Mouse (Mus musculus) kidney, postnatal 0 days (tissue): ENCODE results near the gene Dio2. TPM values are rescaled to one million over a fixed set of nuclear protein-coding genes. Genes with fewer than 3 reads are reported as not detected.

Experiments used
- ATAC-seq: fragments of 200-750 bp; cut with Nextera tagmentation; replicated peaks from 2 replicates; pipeline ENCODE4 v1.8.0; 2017; ENCODE audit warnings: low read depth, moderate number of reproducible peaks, moderate TSS enrichment, moderate library complexity; ENCODE audit not compliant: low FRiP score
- DNase-seq: peaks from one replicate; pipeline ENCODE4 v3.0.0-alpha.2; 2016; ENCODE audit warnings: low spot score
- H3K27ac ChIP-seq: fragments of 300-500 bp; sonication (generic); 2 replicates; pipeline ENCODE4 v1.5.1; 2014; ENCODE audit warnings: mild to moderate bottlenecking
- H3K27me3 ChIP-seq: fragments of 300-500 bp; sonication (generic); 2 replicates; pipeline ENCODE4 v1.6.1; 2014; ENCODE audit warnings: low read length, mixed read lengths; ENCODE audit not compliant: insufficient read depth
- H3K36me3 ChIP-seq: fragments of 300-500 bp; sonication (generic); 2 replicates; pipeline ENCODE4 v1.6.1; 2014; ENCODE audit warnings: low read length, mixed read lengths; ENCODE audit not compliant: insufficient read depth
- H3K4me1 ChIP-seq: fragments of 300-500 bp; sonication (generic); replicated peaks from 2 replicates; pipeline ENCODE4 v1.6.1; 2014; ENCODE audit warnings: antibody characterized with exemption, low read length, mixed read lengths; ENCODE audit not compliant: insufficient read depth
- H3K4me2 ChIP-seq: fragments of 300-500 bp; sonication (generic); 2 replicates; pipeline ENCODE4 v1.6.1; 2014; ENCODE audit warnings: mild to moderate bottlenecking, low read length, moderate library complexity, mixed read lengths
- H3K4me3 ChIP-seq: fragments of 300-500 bp; sonication (generic); replicated peaks from 2 replicates; pipeline ENCODE4 v1.5.1; 2014; ENCODE audit warnings: low read depth, low read length
- H3K9ac ChIP-seq: fragments of 300-500 bp; sonication (generic); 2 replicates; pipeline ENCODE4 v1.6.1; 2014; ENCODE audit warnings: low read depth, low read length
- H3K9me3 ChIP-seq: fragments of 300-500 bp; sonication (generic); replicated peaks from 2 replicates; pipeline ENCODE4 v1.6.1; 2016; ENCODE audit warnings: low read length, inconsistent platforms, mixed read lengths
- CTCF ChIP-seq: IDR thresholded peaks from 2 replicates; pipeline ENCODE4 v1.5.1; 2016; ENCODE audit warnings: antibody characterized with exemption, low read depth, mild to moderate bottlenecking, moderate library complexity
- WGBS: fragments of 180-500 bp; shearing (Covaris S2); extraction: QIAGEN DNeasy Blood & Tissue Kit; methylation state at CpG from one replicate; pipeline ENCODE4 v1.1.7; 2014; 5-methylcytosine and 5-hydroxymethylcytosine counted together
- polyA plus RNA-seq: library from polyadenylated mRNA; unstranded; fragments of >200 nt; fragmentation: Nextera tagmentation; extraction: Ambion mirVana; gene quantifications from 2 replicates; pipeline ENCODE4 v1.2.1, GENCODE M21; 2015

The Dio2 gene
- polyA plus RNA-seq: 0.10 and 0.13 TPM in 2 replicates

DNA sequence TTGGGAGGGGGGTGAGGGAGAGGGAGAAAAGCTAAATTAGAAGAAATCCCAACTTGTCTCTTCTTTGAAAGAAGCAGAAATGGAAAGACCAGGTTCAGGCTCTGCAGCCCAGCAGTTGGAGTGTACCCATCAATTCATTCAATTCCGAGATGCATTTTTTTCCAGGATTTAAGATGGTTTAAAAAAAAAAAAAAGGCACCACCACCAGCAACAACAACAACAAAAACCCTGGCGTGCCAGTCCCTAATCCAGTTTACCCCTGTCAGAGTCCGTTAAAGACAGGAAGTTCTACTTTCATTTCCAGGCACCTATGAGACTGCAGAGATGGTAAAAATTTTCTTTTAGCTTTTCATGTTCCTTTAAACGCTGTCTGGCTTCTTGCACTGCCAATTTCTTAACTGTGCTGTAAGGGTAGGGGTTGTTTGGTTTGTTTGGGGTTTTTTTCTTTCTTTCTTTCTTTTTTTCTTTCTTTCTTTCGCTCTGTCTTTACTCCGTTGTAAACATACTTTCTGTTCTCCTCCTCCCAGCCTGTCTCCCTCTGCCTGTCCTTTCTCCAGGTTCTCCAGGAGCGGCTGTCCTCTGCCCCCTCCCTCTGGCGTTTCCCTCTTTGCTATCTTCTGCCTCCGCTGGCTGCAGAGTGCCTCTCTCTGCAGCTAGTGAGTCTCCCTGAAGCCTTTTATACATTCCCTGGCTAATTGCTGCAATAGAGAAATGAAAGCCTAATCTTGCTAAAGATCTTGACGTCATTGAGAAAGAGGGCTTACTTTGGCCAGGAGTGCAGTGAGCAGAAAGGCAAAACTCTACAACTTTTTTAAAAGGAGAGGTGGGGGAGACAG is at the start of gene Dio2:
Gene Dio2 (minus strand): TSS at position 51 of the 836 bp plus-strand sequence.
- peak; percentile 17; the same call in 1 of the 2 replicates for TF ChIP-seq CTCF
- Histone ChIP-seq H3K27ac (no peak within 1 kb of the TSS), H3K4me2 (peak within 1 kb of the TSS; percentile 55), H3K9ac (0 out of 2 replicates have a peak within 1 kb of the TSS, but pooled peaks have one; percentile 10), H3K36me3 (no peaks in the 10 kb centered on the region), H3K4me1 (no peaks in the 10 kb centered on the region), H3K9me3 (no peaks in the 10 kb centered on the region), H3K27me3 (no peaks in the 10 kb centered on the region), H3K4me3 (peak within 1 kb of the TSS; percentile 33)
- ATAC-seq (peak; percentile 33; the same call in 1 of the 2 replicates), DNase-seq (peak; percentile 46)
- WGBS: 14% methylated on average over 10 of the region's 10 CpGs

DNA sequence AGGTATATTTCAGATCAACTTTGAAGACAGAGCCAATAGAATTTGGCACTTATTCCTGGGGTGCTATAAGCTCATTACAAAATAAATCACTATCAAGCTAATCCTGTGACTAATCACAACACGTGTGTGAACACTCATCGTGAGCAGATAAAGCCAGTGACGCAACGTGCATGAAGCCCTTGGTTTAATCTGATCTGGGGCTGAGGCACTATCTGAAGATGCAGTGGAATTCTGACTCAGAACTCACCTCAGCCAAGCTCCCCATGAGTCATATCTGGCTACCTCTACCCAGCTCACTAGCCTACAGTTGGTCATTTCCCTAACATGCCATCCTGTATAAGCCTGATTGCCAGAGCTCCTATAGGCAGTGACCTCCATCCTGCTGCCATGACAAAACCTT is 43.2 kb upstream of the Dio2 start:
- Histone ChIP-seq H3K4me3 (no peak overlapping the region), H3K27me3 (no peaks in the 10 kb centered on the region), H3K9ac (no peak overlapping the region), H3K4me2 (no peak overlapping the region), H3K36me3 (no peaks in the 10 kb centered on the region), H3K9me3 (no peaks in the 10 kb centered on the region), H3K4me1 (no peaks in the 10 kb centered on the region), H3K27ac (no peak overlapping the region)
- 85% methylated on average over 4 of the region's 4 CpGs for WGBS
- ATAC-seq: no peak
- no peak for DNase-seq
- no peak for TF ChIP-seq CTCF

DNA sequence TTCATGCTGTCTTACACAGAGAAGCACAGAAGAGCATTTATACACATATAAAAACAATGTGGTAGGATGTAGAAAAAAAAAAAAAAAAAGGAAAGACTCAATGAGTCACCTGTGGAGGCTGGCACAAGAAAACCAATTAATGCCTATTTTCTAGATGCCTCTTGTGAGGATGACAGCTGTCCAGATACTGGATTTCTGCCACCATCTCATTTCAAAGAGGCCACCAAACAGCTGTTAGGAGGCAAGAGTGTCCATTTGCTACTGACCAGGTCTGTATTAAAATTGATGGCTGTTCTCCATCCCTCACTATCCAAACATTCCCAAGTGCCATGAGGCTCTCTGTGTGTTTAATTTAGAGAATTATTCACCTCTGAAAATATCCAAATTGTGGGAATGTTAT is 6.5 kb upstream of the Dio2 start:
- Histone ChIP-seq H3K36me3 (no peaks in the 10 kb centered on the region), H3K9me3 (no peaks in the 10 kb centered on the region), H3K4me3 (no peak overlapping the region), H3K9ac (no peak overlapping the region), H3K27me3 (no peaks in the 10 kb centered on the region), H3K4me2 (no peak overlapping the region), H3K4me1 (no peaks in the 10 kb centered on the region), H3K27ac (no peak overlapping the region)
- no peak for TF ChIP-seq CTCF
- ATAC-seq: no peak
- DNase-seq: no peak

DNA sequence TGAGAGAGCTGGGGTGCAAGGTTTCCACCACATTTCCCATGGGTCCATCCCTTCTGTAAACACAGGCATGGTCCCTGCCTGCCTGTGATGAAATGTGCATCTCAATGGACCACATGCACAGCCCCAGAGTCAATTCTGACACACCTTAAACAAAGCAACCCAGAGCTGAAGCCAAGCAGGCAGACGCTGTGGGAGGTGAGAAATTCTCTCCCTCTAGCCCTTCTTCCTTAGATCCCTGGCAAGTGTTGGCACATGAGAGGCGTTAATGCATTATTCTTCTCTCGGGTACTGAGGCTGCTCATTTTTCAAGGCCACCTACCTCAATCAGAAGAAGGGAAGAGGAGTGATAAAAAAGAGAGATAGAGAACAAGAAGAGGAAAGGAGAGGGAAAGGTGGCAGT is 5.4 kb upstream of the Dio2 start:
- no peaks in the 10 kb centered on the region for H3K4me1 ChIP-seq
- H3K4me3 ChIP-seq: no peak overlapping the region
- ATAC-seq: no peak
- no peaks in the 10 kb centered on the region for H3K9me3 ChIP-seq
- no peak for TF ChIP-seq CTCF
- H3K27ac ChIP-seq: no peak overlapping the region
- 33% methylated on average over 3 of the region's 3 CpGs for WGBS
- H3K4me2 ChIP-seq: no peak overlapping the region
- no peaks in the 10 kb centered on the region for H3K36me3 ChIP-seq
- DNase-seq: no peak
- H3K9ac ChIP-seq: no peak overlapping the region
- H3K27me3 ChIP-seq: no peaks in the 10 kb centered on the region

DNA sequence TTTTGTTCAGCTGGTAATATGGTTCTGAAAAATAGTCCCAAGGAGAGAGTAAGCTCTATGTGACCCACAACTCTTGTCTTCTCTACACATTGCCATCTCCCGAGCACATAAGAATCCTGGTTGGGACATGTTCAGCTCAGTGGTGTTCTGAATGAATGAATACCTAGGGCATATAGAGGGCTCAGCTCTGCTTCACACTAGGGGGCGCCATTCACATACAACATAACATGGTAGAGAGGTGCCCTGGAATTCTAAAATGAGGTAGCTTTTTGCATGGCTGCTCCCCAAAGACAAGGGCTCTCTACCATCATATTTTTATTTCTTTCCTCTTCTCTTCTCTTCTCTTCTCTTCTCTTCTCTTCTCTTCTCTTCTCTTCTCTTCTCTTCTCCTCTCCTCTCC is 2.2 kb upstream of the Dio2 start:
- peak; percentile 70 for TF ChIP-seq CTCF
- 49% methylated on average over 2 of the region's 2 CpGs for WGBS
- H3K9me3 ChIP-seq: no peaks in the 10 kb centered on the region
- peak; percentile 68 for DNase-seq
- no peaks in the 10 kb centered on the region for H3K36me3 ChIP-seq
- H3K4me1 ChIP-seq: no peaks in the 10 kb centered on the region
- no peaks in the 10 kb centered on the region for H3K27me3 ChIP-seq
- 0 out of 2 replicates have a peak, but pooled peaks have one; percentile 49 for ATAC-seq
- no peak overlapping the region for H3K9ac ChIP-seq
- H3K4me2 ChIP-seq: no peak overlapping the region
- no peak overlapping the region for H3K4me3 ChIP-seq
- no peak overlapping the region for H3K27ac ChIP-seq

DNA sequence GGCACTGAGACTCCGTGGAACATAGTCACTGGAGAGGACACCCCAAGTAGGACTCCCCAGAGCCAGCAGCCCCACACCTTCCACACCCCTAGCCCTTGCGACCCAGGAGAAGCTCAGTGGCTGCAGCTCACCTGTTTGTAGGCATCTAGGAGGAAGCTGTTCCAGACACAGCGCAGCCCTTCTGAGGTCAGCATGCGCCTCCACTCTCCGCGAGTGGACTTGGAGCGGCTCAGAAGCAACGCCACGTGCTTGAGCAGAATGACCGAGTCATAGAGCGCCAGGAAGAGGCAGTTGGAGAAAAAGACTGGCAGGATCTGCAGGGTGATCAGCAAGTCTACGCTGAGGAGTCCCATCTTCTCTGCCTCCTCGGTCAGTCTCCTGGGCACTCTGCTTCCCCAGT is 306 bp downstream of the Dio2 start:
- Histone ChIP-seq H3K4me2 (peak overlapping the region; percentile 55; the same call in 1 of the 2 replicates), H3K4me1 (no peaks in the 10 kb centered on the region), H3K27me3 (no peaks in the 10 kb centered on the region), H3K4me3 (peak overlapping the region; percentile 33; the same call in 1 of the 2 replicates), H3K9me3 (no peaks in the 10 kb centered on the region), H3K36me3 (no peaks in the 10 kb centered on the region), H3K9ac (no peak overlapping the region), H3K27ac (no peak overlapping the region)
- 79% methylated on average over 13 of the region's 13 CpGs for WGBS
- no peak for ATAC-seq
- no peak for TF ChIP-seq CTCF
- peak; percentile 1 for DNase-seq
